Mouse (Mus musculus): ENCODE data around the gene Cpa5.

Cpa5 gene

DNA sequence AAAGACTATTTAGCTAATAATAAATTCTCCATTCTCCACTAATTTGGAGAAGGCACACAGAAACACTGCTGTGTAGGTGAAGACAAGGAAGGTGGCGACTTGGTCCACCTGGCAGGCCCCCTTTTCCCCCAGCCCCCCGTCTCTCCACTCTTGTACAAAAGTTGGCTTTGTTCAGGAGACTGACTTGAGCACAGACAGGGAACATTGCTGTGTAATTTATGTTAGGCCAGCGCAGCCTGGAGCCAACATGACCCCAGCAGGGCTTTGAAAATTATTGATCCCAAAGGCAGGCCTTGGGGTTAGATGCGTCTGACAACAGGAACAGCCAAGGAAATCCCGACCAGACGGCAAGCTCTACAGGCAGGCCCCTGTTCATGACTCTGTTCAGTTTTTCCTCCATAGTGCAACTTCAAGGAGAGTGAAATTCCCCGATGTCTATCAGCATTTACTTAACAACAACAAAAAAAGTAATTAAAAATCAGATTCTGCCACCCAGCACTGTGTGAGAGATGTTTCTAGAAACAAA is 6.4 kb upstream of the Cpa5 start:
- DNase-seq (ENCODE audit: low read depth, low spot score) = peak; percentile 75

DNA sequence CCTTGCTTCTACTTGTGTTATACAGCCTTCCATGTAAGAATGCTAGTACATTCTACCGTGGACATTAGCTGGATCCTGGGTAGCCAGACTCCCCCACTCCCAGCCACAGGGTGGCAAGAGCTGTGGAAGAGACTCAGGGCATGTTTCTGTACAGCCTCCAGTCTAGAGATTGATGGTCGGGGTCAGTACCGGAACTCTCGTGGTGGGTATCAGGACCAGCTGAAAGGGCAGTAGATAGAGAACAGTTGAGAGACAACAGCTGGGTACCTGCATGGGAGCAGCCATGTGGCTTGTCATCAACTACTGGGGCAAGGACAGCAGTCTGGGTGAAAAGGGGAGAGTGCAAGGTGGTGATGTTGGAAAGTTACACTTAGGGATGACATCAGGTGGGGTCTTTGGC is 5.7 kb upstream of the Cpa5 start:
- DNase-seq (ENCODE audit: low read depth, low spot score) = no peak

DNA sequence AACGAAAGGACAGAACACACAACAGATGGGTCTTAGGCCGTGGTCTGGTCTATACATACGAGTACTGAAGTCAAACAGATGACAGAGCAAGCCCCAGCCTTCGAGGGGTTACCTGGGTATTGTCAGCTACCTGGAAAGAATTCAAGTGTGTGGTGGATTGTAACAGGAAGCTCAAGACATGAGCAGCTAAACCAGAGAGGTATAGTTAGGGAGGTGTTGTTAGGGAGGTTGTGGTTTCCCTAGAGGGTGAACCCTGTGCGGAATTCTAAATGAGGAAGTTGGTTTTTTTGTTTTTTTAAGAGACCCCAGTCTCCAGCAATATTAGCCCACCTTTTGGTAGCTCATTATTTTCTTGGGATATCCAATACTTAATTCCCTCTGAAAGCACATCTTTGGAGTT is 5.1 kb upstream of the Cpa5 start:
- no peak for DNase-seq (ENCODE audit: low read depth, low spot score)

DNA sequence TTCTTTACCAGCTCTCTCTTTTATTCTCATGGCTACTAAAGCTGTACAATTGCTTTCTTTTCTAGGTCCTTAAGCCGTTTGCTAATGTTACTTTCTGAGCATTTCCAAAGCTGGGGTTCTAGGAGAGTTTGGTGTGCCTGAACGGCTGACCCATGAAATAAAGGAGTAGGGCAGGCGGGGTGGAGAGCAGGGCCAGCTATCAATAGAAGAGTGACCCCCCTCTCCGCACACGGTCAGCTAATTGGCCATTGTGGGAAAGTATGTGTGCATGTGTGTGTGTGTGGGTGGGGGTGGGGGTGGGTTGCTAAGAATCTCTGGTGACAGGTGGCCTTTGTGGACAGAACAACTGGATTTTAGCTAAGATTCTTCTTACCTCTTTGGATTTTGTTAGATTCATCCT is 402 bp downstream of the Cpa5 start:
- DNase-seq (ENCODE audit: low read depth, low spot score) = no peak

DNA sequence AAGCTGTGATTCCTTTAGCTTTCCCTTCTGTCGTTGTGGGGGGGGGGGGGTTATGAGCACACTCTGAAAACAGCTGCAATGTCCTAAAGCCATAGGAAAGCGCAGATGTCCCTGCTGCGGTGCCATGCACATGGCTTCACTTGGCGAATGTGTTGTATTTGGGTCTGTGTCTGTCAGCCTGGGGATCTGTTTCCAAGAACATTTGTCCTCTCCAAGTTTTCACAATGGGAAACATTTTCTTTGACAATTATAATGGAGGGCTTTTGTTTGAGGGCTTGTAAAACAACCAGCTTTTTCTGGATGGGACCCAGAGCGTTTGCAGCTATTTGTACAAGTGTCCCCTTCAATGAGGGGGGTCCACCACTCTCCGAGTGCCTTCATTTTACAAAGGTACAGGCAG is 3.4 kb downstream of the Cpa5 start:
- DNase-seq (ENCODE audit: low read depth, low spot score) = no peak

DNA sequence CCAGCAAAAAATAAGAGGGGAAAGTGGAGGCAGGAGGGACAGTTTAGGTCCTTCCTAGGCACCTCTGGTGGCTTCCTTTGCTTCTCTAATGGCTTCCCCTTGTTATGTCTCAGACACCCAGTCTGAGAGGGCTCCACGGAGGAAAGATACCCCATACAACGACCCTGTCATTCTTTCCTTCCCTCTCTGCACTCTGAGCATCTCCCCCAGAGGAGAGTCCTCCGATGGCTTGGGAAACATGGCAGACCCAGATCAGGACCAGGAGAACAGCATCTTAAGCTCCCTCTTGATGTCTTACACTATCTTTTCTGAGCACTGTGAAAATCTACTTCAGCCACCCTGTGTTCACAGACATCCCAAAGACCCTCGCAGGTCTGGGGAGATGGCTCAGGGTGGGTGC is 4.9 kb downstream of the Cpa5 start:
- DNase-seq (ENCODE audit: low read depth, low spot score) = no peak

DNA sequence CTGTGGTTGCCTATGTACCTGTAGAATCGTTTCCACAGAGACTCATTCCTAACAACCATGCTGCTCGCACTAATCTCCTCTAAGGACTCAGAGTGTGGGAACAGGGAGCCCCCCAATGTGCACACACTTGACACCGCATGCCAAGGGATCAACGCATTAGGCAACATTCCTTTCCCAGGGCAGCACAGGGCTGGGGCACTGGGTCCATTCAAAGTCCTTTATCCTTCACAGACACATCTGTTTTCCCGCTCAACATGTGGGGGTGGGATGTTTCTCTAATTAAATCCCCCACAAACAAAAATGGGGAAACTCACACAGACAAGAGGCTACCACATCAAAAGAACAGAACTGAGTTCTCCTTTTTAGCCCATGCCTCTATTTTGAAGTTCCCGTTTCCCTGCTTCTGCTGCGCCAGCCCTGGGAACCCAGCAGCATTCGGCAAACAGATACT is 5.7 kb downstream of the Cpa5 start:
- peak; percentile 77 for DNase-seq (ENCODE audit: low read depth, low spot score)

DNA sequence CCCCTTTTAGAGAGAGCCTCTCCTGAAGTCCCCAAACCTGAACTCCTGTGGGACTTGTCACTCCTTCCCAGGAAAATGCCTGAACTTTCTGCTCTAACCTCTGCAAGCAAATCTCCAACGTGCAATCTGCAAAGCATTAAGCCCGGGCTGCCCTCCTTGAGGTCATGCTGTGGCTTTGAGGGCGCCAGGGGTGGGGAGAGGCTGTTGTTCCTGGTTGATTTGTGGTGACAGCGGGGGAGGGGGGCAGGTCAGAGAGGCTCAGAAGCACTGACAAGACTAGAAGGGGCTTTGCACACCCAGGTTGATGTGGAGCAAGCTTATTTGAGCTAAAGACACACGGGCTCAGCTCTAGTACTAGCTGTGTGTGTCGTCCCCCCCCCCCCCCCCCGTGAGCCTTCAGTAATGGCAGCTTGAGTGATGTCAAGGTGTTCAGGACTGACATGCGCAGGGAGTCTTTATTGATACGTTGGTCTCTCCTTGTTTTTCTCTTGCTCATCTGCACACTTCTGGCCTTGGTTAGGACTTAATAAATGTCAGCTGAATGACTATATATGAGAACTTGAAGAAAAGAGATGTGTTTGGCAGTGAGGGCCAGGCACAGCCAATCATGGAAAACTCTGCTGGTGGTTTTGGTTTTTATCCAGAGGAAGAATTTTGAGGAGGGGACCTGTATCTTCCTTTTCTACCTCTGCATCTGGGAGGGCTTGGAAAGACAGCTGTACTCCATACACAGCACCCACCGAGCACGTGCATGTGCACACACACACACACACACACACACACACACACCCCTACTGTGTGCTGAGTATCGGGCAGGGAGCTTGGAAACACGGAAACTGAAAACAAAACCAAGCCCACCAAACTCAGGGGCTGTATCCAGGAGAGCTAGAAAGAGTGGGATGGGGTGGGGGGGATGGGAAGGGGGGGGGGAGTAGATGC is 6.5 kb downstream of the Cpa5 start:
- peak; percentile 78 for DNase-seq (ENCODE audit: low read depth, low spot score)

DNA sequence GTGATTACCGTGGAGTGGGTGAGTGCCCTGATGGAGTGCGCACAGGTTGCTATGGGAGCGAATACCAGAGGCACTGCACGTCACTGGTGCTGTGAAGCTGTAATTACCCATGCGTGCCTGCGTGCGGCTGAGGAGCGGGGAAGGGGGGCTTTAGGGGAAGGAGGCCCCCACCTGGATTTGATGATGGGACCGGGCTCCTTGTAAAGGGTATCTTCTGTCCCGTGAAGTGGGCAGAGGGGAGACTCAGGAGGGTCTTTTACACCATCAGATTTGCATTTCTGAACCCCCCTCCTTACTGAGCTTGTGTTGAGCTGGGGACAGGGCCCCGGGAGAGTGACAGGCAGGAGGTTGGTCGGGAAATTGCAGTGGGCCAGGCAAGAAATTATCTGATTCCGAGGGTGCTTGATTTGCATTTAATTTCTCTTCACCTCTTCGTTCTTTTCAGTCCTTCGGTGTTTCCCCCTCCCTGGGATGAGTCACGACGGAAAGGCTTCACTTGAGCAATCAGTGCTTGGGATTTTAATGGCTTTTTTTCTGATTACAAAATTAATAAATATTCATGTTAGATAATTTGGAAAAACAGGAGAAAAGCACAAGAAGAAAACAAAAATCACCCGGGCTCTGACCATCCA is 7.3 kb downstream of the Cpa5 start:
- DNase-seq (ENCODE audit: low read depth, low spot score) = peak; percentile 64

DNA sequence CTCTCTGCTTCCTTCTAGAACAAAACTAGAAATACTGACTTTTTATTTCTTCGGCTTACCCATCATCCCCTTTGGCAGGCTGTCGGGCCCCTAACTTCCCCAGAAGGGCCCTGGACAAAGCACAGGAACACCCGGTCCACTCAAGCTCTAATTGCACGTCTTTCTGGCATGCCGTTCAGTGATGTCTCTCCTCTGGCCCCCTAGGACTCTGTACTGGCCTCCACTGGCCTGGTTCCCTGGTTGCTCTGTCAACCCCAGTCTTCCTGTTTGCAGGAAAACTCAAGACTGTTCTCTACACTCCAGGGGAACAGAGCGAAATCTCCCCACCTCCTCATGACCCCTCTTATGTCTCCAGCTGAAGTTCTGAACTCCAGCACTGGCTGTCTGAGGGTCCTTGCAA is 7.9 kb downstream of the Cpa5 start:
- DNase-seq (ENCODE audit: low read depth, low spot score) = no peak

DNA sequence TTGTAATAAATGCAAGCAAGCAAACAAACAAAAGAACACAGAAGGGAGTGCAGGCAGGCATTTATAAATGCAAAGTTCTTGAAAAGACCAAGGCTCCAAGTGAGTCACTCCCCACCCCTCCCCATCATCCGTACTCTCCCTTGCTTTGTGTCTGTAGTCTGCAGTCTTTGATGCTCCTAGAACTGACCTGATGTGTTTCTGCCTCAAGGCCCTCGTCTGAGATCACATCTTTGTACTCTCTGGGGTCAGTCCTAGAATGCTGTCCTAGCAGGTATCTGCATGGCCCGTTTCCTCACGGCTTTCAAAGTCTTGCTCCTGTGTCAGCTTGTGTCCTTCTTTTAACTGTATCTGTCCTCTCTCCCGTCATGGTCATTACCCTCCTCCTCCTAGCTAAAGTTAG is 8.8 kb downstream of the Cpa5 start:
- no peak for DNase-seq (ENCODE audit: low read depth, low spot score)

DNA sequence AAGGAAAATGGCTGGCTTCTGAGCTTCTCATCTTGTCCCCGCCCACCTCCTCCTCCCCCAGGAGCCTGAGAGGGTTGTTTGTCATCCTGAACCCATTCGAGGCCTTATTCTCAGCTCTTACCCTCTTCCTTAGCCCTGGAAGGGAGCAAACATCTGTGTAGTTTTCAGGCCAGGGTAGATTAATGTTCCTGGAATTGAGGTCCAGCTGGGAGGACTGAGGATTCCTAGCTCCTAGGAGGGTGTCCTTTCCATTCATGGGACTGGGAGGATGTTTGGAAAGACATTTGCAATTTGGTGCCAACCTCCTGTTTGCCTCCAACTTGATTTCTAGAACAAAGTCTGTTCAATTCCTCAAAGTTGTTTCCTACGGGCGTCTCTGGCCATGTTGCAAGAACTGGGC is 9.8 kb downstream of the Cpa5 start:
- DNase-seq (ENCODE audit: low read depth, low spot score) = no peak

DNA sequence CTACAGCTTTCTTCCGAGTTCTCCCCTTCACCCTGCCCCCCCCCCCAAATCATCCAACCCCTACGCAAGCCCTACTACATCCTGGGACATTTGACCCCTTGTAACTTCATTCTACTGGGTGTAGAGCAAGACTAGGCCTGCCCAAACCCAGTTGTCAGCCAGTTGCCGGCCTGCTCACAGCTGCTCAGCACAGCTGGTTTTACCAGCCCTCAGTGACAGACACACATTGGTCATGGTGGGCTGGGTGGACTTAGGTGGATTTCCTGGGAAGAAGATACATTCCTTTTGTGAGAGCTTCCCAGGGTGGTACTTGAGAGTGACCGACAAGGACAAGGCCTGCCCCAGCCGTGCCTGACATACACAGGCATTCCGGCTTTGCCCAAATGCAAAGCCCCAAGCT is 10.2 kb downstream of the Cpa5 start:
- DNase-seq (ENCODE audit: low read depth, low spot score) = no peak

DNA sequence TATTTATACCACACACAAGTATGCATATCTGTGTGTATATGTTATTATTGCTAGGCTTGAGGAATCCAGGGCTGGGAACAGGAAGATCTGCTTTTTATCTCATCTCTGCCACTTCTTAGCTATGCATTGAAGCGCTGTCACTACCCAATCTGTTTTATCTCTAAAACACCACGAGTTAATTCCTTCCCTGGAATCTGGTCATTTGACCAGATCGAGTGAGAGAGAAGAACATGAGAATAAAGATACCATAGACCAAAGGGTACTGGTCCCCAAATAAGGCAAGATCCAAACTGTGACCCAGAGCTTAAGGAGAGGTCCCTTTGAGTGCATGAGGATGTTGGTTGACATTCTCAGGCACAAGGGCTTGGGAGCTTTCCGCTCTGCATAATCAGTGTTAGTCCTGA is 11.2 kb downstream of the Cpa5 start:
- DNase-seq (ENCODE audit: low read depth, low spot score) = no peak

DNA sequence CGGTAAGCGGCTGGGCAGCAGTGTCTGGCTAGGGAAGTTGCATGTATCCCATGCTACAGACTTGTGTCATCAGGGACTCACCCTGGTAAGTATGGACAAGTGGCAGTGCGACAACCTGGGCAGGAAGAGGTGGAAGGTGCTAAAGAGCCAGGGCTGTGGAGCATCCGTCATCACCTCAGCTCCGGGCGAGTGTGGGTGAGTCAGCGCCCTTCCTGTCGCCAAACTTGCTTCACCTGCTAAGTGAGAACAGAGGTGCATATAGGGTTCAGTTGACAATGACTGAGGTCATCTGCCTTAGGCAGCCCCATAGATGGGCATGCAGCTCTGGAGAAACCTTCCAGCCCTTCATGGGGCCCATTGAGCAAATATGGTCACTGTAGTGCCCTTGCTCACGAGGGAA is 14.0 kb downstream of the Cpa5 start:
- no peak for DNase-seq (ENCODE audit: low read depth, low spot score)

DNA sequence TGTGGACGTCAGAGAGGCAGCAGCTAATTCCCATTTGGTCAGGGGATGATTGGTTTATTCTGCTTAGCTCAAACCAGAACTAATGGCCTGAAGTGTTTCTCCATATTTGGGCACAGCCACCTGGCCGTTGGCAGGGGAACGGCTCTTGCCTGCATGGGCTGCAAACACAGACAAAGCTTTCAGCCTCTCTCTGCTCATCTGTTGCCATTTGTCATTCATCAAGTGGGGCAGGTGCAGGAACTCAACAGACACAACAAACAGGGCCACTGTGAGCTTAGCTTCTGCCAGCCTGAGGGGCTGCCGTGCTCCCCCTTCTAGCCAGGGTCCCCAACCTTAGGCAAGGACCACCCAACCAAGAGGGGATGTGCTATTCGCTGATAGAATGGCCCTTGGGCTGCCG is 17.3 kb downstream of the Cpa5 start:
- no peak for DNase-seq (ENCODE audit: low read depth, low spot score)

DNA sequence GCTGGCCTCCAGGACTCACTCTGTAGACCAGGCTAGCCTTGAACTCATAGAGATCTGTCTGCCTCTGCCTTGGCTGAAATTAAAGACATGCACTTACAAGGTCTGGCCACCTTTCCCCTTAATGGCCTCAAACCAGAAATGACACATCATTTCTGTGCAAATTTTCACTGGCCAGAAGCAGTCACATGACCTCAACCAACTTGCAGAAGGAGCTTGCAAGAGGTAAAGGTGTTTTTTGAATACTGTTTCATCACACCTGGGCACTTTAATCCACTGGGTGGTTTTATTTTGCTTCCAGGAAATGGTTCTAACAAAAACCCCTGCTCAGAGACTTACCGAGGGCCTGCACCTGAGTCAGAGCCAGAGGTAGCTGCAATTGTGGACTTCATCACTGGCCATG is 19.2 kb downstream of the Cpa5 start:
- DNase-seq (ENCODE audit: low read depth, low spot score) = no peak

DNA sequence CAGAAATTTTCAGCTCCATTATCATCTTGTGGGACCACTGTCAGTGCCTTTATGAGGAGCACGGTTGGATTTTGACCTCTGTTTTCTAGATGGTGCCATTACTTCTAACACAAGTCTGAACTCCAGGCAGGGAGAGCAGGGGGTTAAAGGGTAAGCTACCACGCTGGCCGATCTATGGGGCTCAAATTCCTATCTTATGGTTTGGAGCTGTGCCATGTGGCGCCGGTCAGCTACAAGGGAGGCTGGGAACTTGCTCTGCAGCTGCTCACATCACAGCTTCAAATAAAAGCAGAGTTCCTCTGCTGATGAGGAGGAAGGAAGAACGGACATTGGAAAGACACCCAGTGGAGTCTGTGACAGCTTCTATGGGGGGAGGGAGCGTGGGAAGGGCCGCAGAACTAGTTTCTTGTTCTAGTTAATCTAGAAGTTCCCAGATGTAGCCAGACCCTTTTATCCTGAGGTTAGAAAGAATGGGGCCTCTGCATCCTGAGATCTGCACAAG is 24.6 kb downstream of the Cpa5 start:
- no peak for DNase-seq (ENCODE audit: low read depth, low spot score)

DNA sequence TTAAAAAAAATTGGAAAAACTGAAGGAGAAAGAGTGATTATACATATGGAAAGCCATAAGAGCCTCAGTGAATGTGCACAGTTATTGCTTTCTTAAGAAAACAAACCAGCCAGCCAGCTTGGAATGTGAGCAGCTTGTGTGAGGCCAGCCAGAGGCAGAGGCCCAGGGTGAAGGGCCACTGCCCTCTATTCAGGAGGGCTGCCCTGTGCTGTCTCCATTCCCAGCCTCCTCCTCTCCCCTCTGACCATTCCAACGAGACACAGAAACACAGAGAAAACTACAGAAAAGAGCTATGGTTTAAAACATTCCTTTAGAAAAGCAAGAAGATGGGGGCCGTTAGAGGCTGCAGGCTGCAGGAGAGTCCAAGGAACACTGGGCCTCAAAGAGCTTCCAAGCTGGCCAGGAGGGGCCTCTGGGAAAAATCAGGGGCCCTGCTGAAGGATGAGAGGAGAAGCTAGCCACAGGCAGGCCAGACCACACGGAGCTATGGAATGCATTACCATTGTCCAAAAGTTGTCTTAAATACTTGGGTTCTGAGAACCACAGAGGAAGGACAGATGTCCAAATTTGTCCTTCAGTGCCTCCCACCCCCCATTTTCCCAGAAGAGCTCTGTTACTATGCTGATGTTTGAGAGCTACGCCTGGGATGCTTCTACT is 25.5 kb downstream of the Cpa5 start:
- DNase-seq (ENCODE audit: low read depth, low spot score) = no peak

DNA sequence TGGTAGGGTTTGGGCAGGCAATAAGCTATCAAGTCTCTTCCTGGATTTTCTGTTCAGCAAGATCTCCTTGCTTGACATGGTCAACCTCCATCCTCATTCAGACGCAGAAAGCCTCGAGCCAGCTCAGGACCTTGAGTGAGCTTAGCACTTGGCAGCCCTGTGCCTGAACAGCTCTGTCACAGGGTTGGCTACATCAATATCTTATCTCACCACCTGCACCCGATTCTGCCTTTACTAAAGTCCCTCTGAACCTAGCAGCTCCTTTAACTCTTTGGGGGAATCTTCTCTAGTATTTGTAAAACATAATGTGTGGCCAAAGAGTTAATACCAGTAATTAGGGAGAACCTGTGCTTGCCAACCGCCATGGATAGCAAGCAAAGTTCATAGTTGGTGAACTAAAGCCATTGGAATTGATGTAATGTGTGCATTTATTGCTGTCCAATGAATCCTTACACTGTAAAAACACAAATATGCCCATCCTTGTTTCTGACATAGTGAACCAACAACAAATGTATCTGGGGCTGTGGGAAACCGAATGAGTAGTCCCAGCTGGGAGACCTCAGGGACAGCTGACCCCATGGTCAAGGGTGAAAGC is 28.0 kb downstream of the Cpa5 start, which contains the start of gene Cpa1:
Gene Cpa1 (plus strand): TSS at position 545 of the 595 bp plus-strand sequence.
- DNase-seq (ENCODE audit: low read depth, low spot score) = no peak

DNA sequence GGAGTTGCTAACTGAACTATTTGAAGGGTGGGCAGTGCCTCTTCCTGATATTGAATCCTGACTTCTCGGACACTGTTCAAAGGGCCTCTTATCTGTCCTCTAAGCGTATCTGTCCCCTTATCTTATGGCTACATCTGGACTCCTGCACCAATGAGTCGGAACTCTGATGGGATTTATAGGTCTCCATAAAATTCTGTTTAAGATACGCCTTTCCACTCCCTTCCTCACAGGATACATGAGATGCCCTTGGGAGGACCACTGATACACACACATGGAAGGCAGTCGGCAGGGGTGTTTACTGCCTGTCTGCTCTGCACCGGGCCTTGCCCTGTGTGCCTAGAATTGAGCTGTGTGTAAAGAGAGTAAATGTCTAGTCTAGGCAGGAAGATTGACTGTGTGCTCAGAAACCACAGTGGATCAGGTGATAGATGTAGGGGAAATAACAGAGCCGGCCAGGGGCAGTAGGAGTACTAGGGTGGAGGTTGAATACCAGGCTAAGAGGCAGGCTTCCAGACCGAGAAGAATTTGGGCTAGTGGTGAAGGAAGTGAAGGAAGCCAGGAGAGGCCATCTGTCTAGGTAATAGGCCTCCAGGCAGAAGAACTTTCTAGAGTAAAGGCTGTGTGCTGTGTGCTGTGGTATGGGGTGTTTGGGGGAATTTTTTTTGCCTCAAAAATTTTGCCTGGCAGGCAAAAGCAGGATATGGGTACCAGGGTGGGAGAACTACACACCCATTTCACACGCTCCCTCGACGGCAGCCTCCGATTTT is 33.1 kb downstream of the Cpa5 start:
- DNase-seq (ENCODE audit: low read depth, low spot score) = no peak
